Mouse (Mus musculus) embryonic facial prominence, embryonic 12.5 days (tissue): ENCODE data around the gene Smim24. TPM values are rescaled to one million over a fixed set of nuclear protein-coding genes. Genes with fewer than 3 reads are reported as not detected.

Experiments used
- ATAC-seq: fragments of 200-750 bp; cut with Nextera tagmentation; 2 replicates; pipeline ENCODE4 v1.8.0; 2017; ENCODE audit not compliant: insufficient number of reproducible peaks, insufficient read depth, low FRiP score, low TSS enrichment
- H3K27ac ChIP-seq: fragments of 300-500 bp; sonication (generic); 2 replicates; pipeline ENCODE4 v1.5.1; 2016; ENCODE audit warnings: mild to moderate bottlenecking
- H3K27me3 ChIP-seq: fragments of 300-500 bp; sonication (generic); 2 replicates; pipeline ENCODE4 v1.6.1; 2016; ENCODE audit warnings: mild to moderate bottlenecking, moderate library complexity
- H3K36me3 ChIP-seq: fragments of 300-500 bp; sonication (generic); 2 replicates; pipeline ENCODE4 v1.6.1; 2016; ENCODE audit warnings: mild to moderate bottlenecking
- H3K4me1 ChIP-seq: fragments of 300-500 bp; sonication (generic); 2 replicates; pipeline ENCODE4 v1.6.1; 2016
- H3K4me2 ChIP-seq: fragments of 300-500 bp; sonication (generic); replicated peaks from 2 replicates; pipeline ENCODE4 v1.6.1; 2016; ENCODE audit warnings: mild to moderate bottlenecking, moderate library complexity
- H3K4me3 ChIP-seq: fragments of 300-500 bp; sonication (generic); 2 replicates; pipeline ENCODE4 v1.5.1; 2016; ENCODE audit warnings: mild to moderate bottlenecking
- H3K9ac ChIP-seq: fragments of 300-500 bp; sonication (generic); 2 replicates; pipeline ENCODE4 v1.6.1; 2016; ENCODE audit warnings: mild to moderate bottlenecking, moderate library complexity
- H3K9me3 ChIP-seq: fragments of 300-500 bp; sonication (generic); 2 replicates; pipeline ENCODE4 v1.6.1; 2016; ENCODE audit warnings: mild to moderate bottlenecking, moderate library complexity
- WGBS: fragments of 180-500 bp; shearing (Covaris S2); methylation state at CpG from one replicate; pipeline ENCODE4 v1.1.7; 2016; 5-methylcytosine and 5-hydroxymethylcytosine counted together
- polyA plus RNA-seq: library from polyadenylated mRNA; unstranded; fragments of >200 nt; fragmentation: Nextera tagmentation; extraction: Ambion mirVana; gene quantifications from 2 replicates; pipeline ENCODE4 v1.2.1, GENCODE M21; 2016

The Smim24 gene
- polyA plus RNA-seq, 1 experiment from 2014 or later, result 3.4 TPM

GRCm38 (mm10) chr10:81395127-81395526 lies 2.3 kb downstream of the Smim24 start:
- Histone ChIP-seq H3K36me3 (peaks cover 11% of the 10 kb centered on the region), H3K27me3 (no peaks in the 10 kb centered on the region), H3K4me1 (peaks cover 13% of the 10 kb centered on the region), H3K9ac (no peak overlapping the region), H3K9me3 (no peaks in the 10 kb centered on the region), H3K27ac (no peak overlapping the region), H3K4me2 (no peak overlapping the region), H3K4me3 (no peak overlapping the region)
- no peak for ATAC-seq
- WGBS, result 19% methylated on average over 5 of the region's 5 CpGs

- H3K4me1 ChIP-seq, result peaks cover 17% of the 10 kb centered on the region
- 90% methylated on average over 4 of the region's 4 CpGs for WGBS
- no peak overlapping the region for H3K27ac ChIP-seq
Measured at GRCm38 (mm10) chr10:81395865-81396264, 3.0 kb downstream of the Smim24 start.

GRCm38 (mm10) chr10:81396749-81397148 lies 3.9 kb downstream of the Smim24 start:
- H3K9ac ChIP-seq, result no peak overlapping the region

More at GRCm38 (mm10) chr10:81395865-81396264, 3.0 kb downstream of the Smim24 start:
- Histone ChIP-seq H3K4me2 (no peak overlapping the region), H3K9me3 (no peaks in the 10 kb centered on the region), H3K36me3 (peaks cover 16% of the 10 kb centered on the region), H3K9ac (no peak overlapping the region), H3K27me3 (peaks cover 2% of the 10 kb centered on the region; the same call in 1 of the 2 replicates), H3K4me3 (no peak overlapping the region)
- no peak for ATAC-seq

GRCm38 (mm10) chr10:81399296-81399695 lies 6.4 kb downstream of the Smim24 start:
- Histone ChIP-seq H3K4me1 (peaks cover 34% of the 10 kb centered on the region), H3K4me3 (no peak overlapping the region), H3K4me2 (no peak overlapping the region), H3K36me3 (peaks cover 20% of the 10 kb centered on the region), H3K9me3 (no peaks in the 10 kb centered on the region), H3K9ac (no peak overlapping the region), H3K27ac (0 out of 2 replicates have a peak overlapping the region, but pooled peaks have one; percentile 23), H3K27me3 (peaks cover 2% of the 10 kb centered on the region; the same call in 1 of the 2 replicates)
- no peak for ATAC-seq
- WGBS, result 66% methylated on average over 5 of the region's 5 CpGs

More at GRCm38 (mm10) chr10:81396749-81397148, 3.9 kb downstream of the Smim24 start:
- peaks cover 2% of the 10 kb centered on the region; the same call in 1 of the 2 replicates for H3K27me3 ChIP-seq
- 70% methylated on average over 5 of the region's 5 CpGs for WGBS
- H3K4me3 ChIP-seq, result no peak overlapping the region
- H3K4me2 ChIP-seq, result no peak overlapping the region
- no peak for ATAC-seq
- peaks cover 26% of the 10 kb centered on the region for H3K4me1 ChIP-seq
- peaks cover 16% of the 10 kb centered on the region for H3K36me3 ChIP-seq
- no peaks in the 10 kb centered on the region for H3K9me3 ChIP-seq
- H3K27ac ChIP-seq, result 0 out of 2 replicates have a peak overlapping the region, but pooled peaks have one; percentile 30

GRCm38 (mm10) chr10:81399798-81400308 lies 7.0 kb downstream of the Smim24 start:
- H3K9ac ChIP-seq, result peak overlapping the region; percentile 24; the same call in 1 of the 2 replicates
- H3K36me3 ChIP-seq, result peaks cover 24% of the 10 kb centered on the region
- ATAC-seq, result no peak
- WGBS, result 81% methylated on average over 18 of the region's 18 CpGs
- no peak overlapping the region for H3K4me3 ChIP-seq
- H3K4me2 ChIP-seq, result no peak overlapping the region; the same call in 1 of the 2 replicates
- H3K9me3 ChIP-seq, result no peaks in the 10 kb centered on the region
- no peak overlapping the region for H3K27ac ChIP-seq
- H3K4me1 ChIP-seq, result peaks cover 40% of the 10 kb centered on the region
- peaks cover 6% of the 10 kb centered on the region for H3K27me3 ChIP-seq

- H3K4me3 ChIP-seq, result no peak overlapping the region
- WGBS, result 48% methylated on average over 22 of the region's 22 CpGs
- H3K4me2 ChIP-seq, result peak overlapping the region; percentile 5; the same call in 1 of the 2 replicates
- peaks cover 9% of the 10 kb centered on the region for H3K27me3 ChIP-seq
- H3K4me1 ChIP-seq, result peaks cover 40% of the 10 kb centered on the region
- H3K36me3 ChIP-seq, result peaks cover 31% of the 10 kb centered on the region
- no peaks in the 10 kb centered on the region for H3K9me3 ChIP-seq
- H3K27ac ChIP-seq, result peak overlapping the region; percentile 97; the same call in 1 of the 2 replicates
- H3K9ac ChIP-seq, result no peak overlapping the region
- no peak for ATAC-seq
Measured at GRCm38 (mm10) chr10:81400371-81401204, 7.7 kb downstream of the Smim24 start.

GRCm38 (mm10) chr10:81401205-81401520 lies 8.3 kb downstream of the Smim24 start:
- Histone ChIP-seq H3K36me3 (peaks cover 36% of the 10 kb centered on the region), H3K9me3 (no peaks in the 10 kb centered on the region), H3K27ac (peak overlapping the region; percentile 97), H3K27me3 (peaks cover 9% of the 10 kb centered on the region), H3K4me2 (0 out of 2 replicates have a peak overlapping the region, but pooled peaks have one; percentile 39), H3K4me3 (no peak overlapping the region), H3K4me1 (peaks cover 44% of the 10 kb centered on the region), H3K9ac (no peak overlapping the region)
- ATAC-seq, result no peak
- WGBS, result 18% methylated on average over 10 of the region's 10 CpGs

- H3K4me2 ChIP-seq, result peak overlapping the region; percentile 39
- H3K4me3 ChIP-seq, result peak overlapping the region; percentile 16
- H3K27me3 ChIP-seq, result peaks cover 12% of the 10 kb centered on the region
- peak; percentile 83 for ATAC-seq
- H3K9me3 ChIP-seq, result no peaks in the 10 kb centered on the region
- H3K27ac ChIP-seq, result peak overlapping the region; percentile 97
- H3K36me3 ChIP-seq, result peaks cover 41% of the 10 kb centered on the region
- peak overlapping the region; percentile 19; the same call in 1 of the 2 replicates for H3K9ac ChIP-seq
- WGBS, result 5% methylated on average over 18 of the region's 18 CpGs
- peaks cover 49% of the 10 kb centered on the region for H3K4me1 ChIP-seq
Measured at GRCm38 (mm10) chr10:81401521-81402226, 8.8 kb downstream of the Smim24 start.

- Histone ChIP-seq H3K4me1 (peaks cover 55% of the 10 kb centered on the region), H3K4me3 (peak overlapping the region; percentile 16; the same call in 1 of the 2 replicates), H3K9ac (peak overlapping the region; percentile 30; the same call in 1 of the 2 replicates), H3K27ac (peak overlapping the region; percentile 97), H3K36me3 (peaks cover 46% of the 10 kb centered on the region), H3K27me3 (peaks cover 18% of the 10 kb centered on the region), H3K4me2 (peak overlapping the region; percentile 39), H3K9me3 (no peaks in the 10 kb centered on the region)
- WGBS, result 14% methylated on average over 7 of the region's 7 CpGs
- ATAC-seq, result no peak
Measured at GRCm38 (mm10) chr10:81402227-81402765, 9.4 kb downstream of the Smim24 start.

- Histone ChIP-seq H3K9me3 (no peaks in the 10 kb centered on the region), H3K4me1 (peaks cover 67% of the 10 kb centered on the region), H3K4me2 (peak overlapping the region; percentile 39; the same call in 1 of the 2 replicates), H3K27me3 (peaks cover 28% of the 10 kb centered on the region), H3K36me3 (peaks cover 47% of the 10 kb centered on the region), H3K27ac (peak overlapping the region; percentile 97), H3K9ac (peak overlapping the region; percentile 30; the same call in 1 of the 2 replicates), H3K4me3 (no peak overlapping the region)
- ATAC-seq, result no peak
- whole genome bisulfite sequencing, result 59% methylated on average over 10 of the region's 10 CpGs
Measured at GRCm38 (mm10) chr10:81403511-81403910, 10.7 kb downstream of the Smim24 start.

- Histone ChIP-seq H3K9me3 (no peaks in the 10 kb centered on the region), H3K4me2 (no peak overlapping the region), H3K36me3 (peaks cover 51% of the 10 kb centered on the region), H3K4me1 (peaks cover 73% of the 10 kb centered on the region), H3K4me3 (no peak overlapping the region), H3K27ac (no peak overlapping the region), H3K27me3 (peaks cover 29% of the 10 kb centered on the region), H3K9ac (no peak overlapping the region)
- ATAC-seq, result no peak
- 15% methylated on average over 9 of the region's 9 CpGs for WGBS
Measured at GRCm38 (mm10) chr10:81404082-81404481, 11.2 kb downstream of the Smim24 start.
